Mouse (Mus musculus) lung, adult 2 months (tissue): ENCODE results near the gene Abi3bp. TPM values are rescaled to one million over a fixed set of nuclear protein-coding genes. Genes with fewer than 3 reads are reported as not detected.
A peak's percentile ranks its signal among the peaks of the same experiment; 100 is the strongest.

Experiments used
- DNase-seq: peaks from one replicate; pipeline ENCODE4 v3.0.0; 2022
- H3K4me1 ChIP-seq: fragments of 200-500 bp; 2 replicates; pipeline ENCODE4 v1.6.1; 2011; ENCODE audit warnings: low read length; ENCODE audit not compliant: control insufficient read depth, insufficient read depth
- H3K4me3 ChIP-seq: fragments of 200-500 bp; replicated peaks from 2 replicates; pipeline ENCODE3; 2011; ENCODE audit warnings: low read depth, mild to moderate bottlenecking, control low read depth, low read length; ENCODE audit errors: extremely low read depth
- CTCF ChIP-seq: fragments of 200-500 bp; IDR thresholded peaks from 2 replicates; pipeline ENCODE4 v1.5.1; 2011; ENCODE audit warnings: mild to moderate bottlenecking, low read length, control low read depth; ENCODE audit not compliant: insufficient read depth
- POLR2A ChIP-seq: fragments of 200-500 bp; IDR thresholded peaks from 2 replicates; pipeline ENCODE4 v1.6.1; 2011; ENCODE audit warnings: low read depth, mild to moderate bottlenecking, control low read depth, low read length, borderline replicate concordance; ENCODE audit errors: extremely low read depth
- WGBS: fragments of 180-500 bp; shearing (Covaris S2); methylation state at CpG from one replicate; pipeline ENCODE4 v1.1.7; 2018; 5-methylcytosine and 5-hydroxymethylcytosine counted together
- polyA plus RNA-seq: library from polyadenylated mRNA; depleted of rRNA; stranded (reverse); fragments of >200 nt; gene quantifications from 2 replicates; pipeline ENCODE4 v1.2.3, GENCODE M21; 2012

Gene Abi3bp
- polyA plus RNA-seq, 1 experiment, result 22.5 TPM

- DNase-seq, result no peak
- no peak overlapping the region for H3K4me3 ChIP-seq
- H3K4me1 ChIP-seq, result peaks cover 6% of the 10 kb centered on the region
- 49% methylated on average over 3 of the region's 3 CpGs for WGBS
- TF ChIP-seq CTCF, result no peak
- no peak for TF ChIP-seq POLR2A
Measured at GRCm38 (mm10) chr16:56502134-56502533, 24.5 kb downstream of the Abi3bp start.

- TF ChIP-seq POLR2A (no peak), CTCF (no peak)
- Histone ChIP-seq H3K4me1 (peaks cover 6% of the 10 kb centered on the region), H3K4me3 (no peak overlapping the region)
- DNase-seq, result no peak
- 82% methylated on average over 2 of the region's 2 CpGs for whole genome bisulfite sequencing
Measured at GRCm38 (mm10) chr16:56503941-56504340, 26.3 kb downstream of the Abi3bp start.

- no peak overlapping the region for H3K4me3 ChIP-seq
- peaks cover 7% of the 10 kb centered on the region; the same call in 1 of the 2 replicates for H3K4me1 ChIP-seq
- no peak for TF ChIP-seq CTCF
- TF ChIP-seq POLR2A, result no peak
- no peak for DNase-seq
- WGBS, result 51% methylated on average over 9 of the region's 9 CpGs
Measured at GRCm38 (mm10) chr16:56518024-56518423, 40.3 kb downstream of the Abi3bp start.

- Histone ChIP-seq H3K4me1 (no peaks in the 10 kb centered on the region), H3K4me3 (no peak overlapping the region)
- TF ChIP-seq CTCF (peak; percentile 21; the same call in 1 of the 2 replicates), POLR2A (no peak)
- DNase-seq, result no peak
- WGBS, result 55% methylated on average over 8 of the region's 8 CpGs
Measured at GRCm38 (mm10) chr16:56524359-56524758, 46.7 kb downstream of the Abi3bp start.

GRCm38 (mm10) chr16:56526482-56526881, 48.8 kb downstream of the Abi3bp start:
- H3K4me1 ChIP-seq, result no peaks in the 10 kb centered on the region
- TF ChIP-seq CTCF (no peak), POLR2A (no peak)
- 91% methylated on average over 1 of the region's 1 CpGs for WGBS
- no peak overlapping the region for H3K4me3 ChIP-seq
- DNase-seq, result no peak

GRCm38 (mm10) chr16:56528079-56528688, 50.5 kb downstream of the Abi3bp start:
- no peak for DNase-seq
- Histone ChIP-seq H3K4me1 (no peaks in the 10 kb centered on the region), H3K4me3 (no peak overlapping the region)
- 45% methylated on average over 3 of the region's 3 CpGs for WGBS
- TF ChIP-seq CTCF (no peak), POLR2A (no peak)

- TF ChIP-seq POLR2A, result no peak
- TF ChIP-seq CTCF, result no peak
- 33% methylated on average over 1 of the region's 1 CpGs for WGBS
- Histone ChIP-seq H3K4me1 (no peaks in the 10 kb centered on the region), H3K4me3 (no peak overlapping the region)
- no peak for DNase-seq
Measured at GRCm38 (mm10) chr16:56579536-56579935, 101.9 kb downstream of the Abi3bp start.

GRCm38 (mm10) chr16:56593581-56593980, 115.9 kb downstream of the Abi3bp start:
- WGBS, result 63% methylated on average over 5 of the region's 5 CpGs
- Histone ChIP-seq H3K4me3 (no peak overlapping the region), H3K4me1 (no peaks in the 10 kb centered on the region)
- DNase-seq, result no peak
- TF ChIP-seq CTCF (no peak), POLR2A (no peak)

GRCm38 (mm10) chr16:56594866-56595265, 117.2 kb downstream of the Abi3bp start:
- no peak for TF ChIP-seq CTCF
- no peak for TF ChIP-seq POLR2A
- WGBS, result 80% methylated on average over 6 of the region's 6 CpGs
- DNase-seq, result no peak
- Histone ChIP-seq H3K4me3 (no peak overlapping the region), H3K4me1 (no peaks in the 10 kb centered on the region)

- no peak overlapping the region for H3K4me3 ChIP-seq
- TF ChIP-seq POLR2A (no peak), CTCF (no peak)
- no peak for DNase-seq
- H3K4me1 ChIP-seq, result no peaks in the 10 kb centered on the region
- WGBS, result 90% methylated on average over 4 of the region's 4 CpGs
Measured at GRCm38 (mm10) chr16:56598427-56598826, 120.7 kb downstream of the Abi3bp start.
